In the genomic region with DNA sequence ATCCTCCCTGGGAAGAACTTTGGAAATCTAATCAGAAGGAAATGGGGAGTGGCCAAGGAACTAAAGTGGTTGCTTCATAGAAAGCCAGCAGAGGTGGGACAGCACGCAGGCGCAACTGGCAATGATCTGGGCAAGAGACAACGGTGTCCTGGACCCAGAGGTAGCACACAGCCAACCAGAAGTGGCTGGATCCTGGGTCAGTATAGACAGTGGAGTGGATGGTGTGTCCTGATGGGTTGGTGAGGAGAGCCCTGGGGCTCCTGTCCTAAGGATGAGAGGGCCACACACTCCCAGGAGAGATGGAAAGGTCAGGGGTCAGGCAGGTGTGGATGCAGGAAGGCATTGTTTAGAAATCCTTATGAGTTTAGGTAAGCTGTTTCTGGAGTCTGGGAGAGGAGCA, we compare ENCODE assay signal across 21 mouse cellular contexts. TPM values are rescaled to one million over a fixed set of nuclear protein-coding genes. Genes with fewer than 3 reads are reported as not detected.
A peak's percentile ranks its signal among the peaks of the same experiment; 100 is the strongest.
DNase-seq lines count a peak whose midpoint lies in the region; ATAC-seq and TF ChIP-seq lines count a peak whose summit lies in the region.
"Had no signal": no experiment of that assay in that cellular context is flagged by ENCODE, and none has a peak within 500 bp of the region (broad histone marks: within the 10 kb centered on the region; RNA-seq: fewer than 3 reads in every experiment).

No protein-coding gene starts in this region.

- H3K27ac ChIP-seq in heart, embryonic 10.5 days: peak overlapping the region; percentile 37
- peak overlapping the region; percentile 57 for H3K27ac ChIP-seq in layer of hippocampus, adult 2 months
- H3K27ac ChIP-seq in ES-E14 (ENCODE audit: insufficient read depth, low read depth, low read length, poor library complexity, severe bottlenecking): 0 out of 2 replicates have a peak overlapping the region, but pooled peaks have one; percentile 12
- H3K27ac ChIP-seq in kidney, embryonic 15.5 days: no peak overlapping the region
- H3K27ac ChIP-seq: embryonic facial prominence, embryonic 10.5 days; forebrain, embryonic 13.5 days; hindbrain, embryonic 15.5 days had no signal

- 45% methylated on average over 3 of the region's 3 CpGs for WGBS in heart, embryonic 10.5 days
- 90% methylated on average over 3 of the region's 3 CpGs for WGBS in kidney, embryonic 15.5 days

- no peaks in the 10 kb centered on the region for H3K27me3 ChIP-seq in heart, embryonic 10.5 days (ENCODE audit: insufficient read depth, poor library complexity, severe bottlenecking)
- no peaks in the 10 kb centered on the region for H3K27me3 ChIP-seq in kidney, embryonic 15.5 days
- H3K27me3 ChIP-seq: forebrain, embryonic 13.5 days; hindbrain, embryonic 15.5 days; megakaryocyte, embryonic 14.5 days had no signal

- no peak for TF ChIP-seq CTCF in layer of hippocampus, adult 2 months (conservative IDR thresholded peaks at IDR 0.05)

- H3K9ac ChIP-seq in ES-E14 (ENCODE audit: insufficient read depth, low read depth, low read length, poor library complexity, severe bottlenecking): no peak overlapping the region
- H3K9ac ChIP-seq in kidney, embryonic 15.5 days: no peak overlapping the region
- H3K9ac ChIP-seq: forebrain, embryonic 13.5 days; hindbrain, embryonic 15.5 days; liver, postnatal 0 days had no signal

- H3K9me3 ChIP-seq in heart, embryonic 10.5 days: no peaks in the 10 kb centered on the region
- H3K9me3 ChIP-seq in ES-E14 (ENCODE audit: control insufficient read depth, insufficient read depth, low read depth, low read length): no peaks in the 10 kb centered on the region
- H3K9me3 ChIP-seq in kidney, embryonic 15.5 days (replicated peaks): no peaks in the 10 kb centered on the region
- H3K9me3 ChIP-seq: embryonic facial prominence, embryonic 10.5 days; forebrain, embryonic 13.5 days; hindbrain, embryonic 15.5 days had no signal

- H3K4me3 ChIP-seq in heart, embryonic 10.5 days: no peak overlapping the region
- no peak overlapping the region for H3K4me3 ChIP-seq in layer of hippocampus, adult 2 months
- H3K4me3 ChIP-seq in ES-E14 (ENCODE audit: insufficient read depth in 1 of 2, low read depth in 1 of 2, low read length in 2 of 2, poor library complexity in 1 of 2, severe bottlenecking in 1 of 2): no peak overlapping the region
- no peak overlapping the region for H3K4me3 ChIP-seq in kidney, embryonic 15.5 days (replicated peaks)
- H3K4me3 ChIP-seq: embryonic facial prominence, embryonic 10.5 days; forebrain, embryonic 13.5 days; hindbrain, embryonic 15.5 days; megakaryocyte, embryonic 14.5 days had no signal

- no peak for DNase-seq in heart, embryonic 10.5 days (ENCODE audit: low spot score)
- no peak for DNase-seq in heart, adult 18-20 months
- no peak for DNase-seq in layer of hippocampus, adult 2 months (ENCODE audit: low spot score in 2 of 2)
- no peak for DNase-seq in layer of hippocampus, adult 11-12 months (ENCODE audit: low spot score)
- DNase-seq in ES-E14 (ENCODE audit: low read depth, low spot score): no peak
- DNase-seq in adrenal gland, adult 18-20 months (ENCODE audit: low spot score in 2 of 2): no peak
- DNase-seq: adrenal gland, postnatal 14 days; cerebellum, adult 11-12 months; cerebellum, postnatal 36 days; kidney, adult 2 months; kidney, postnatal 4 days; liver; liver, postnatal 0 days; right cerebral cortex, postnatal 14 days; thymus, adult 18-20 months had no signal

- peaks cover 20% of the 10 kb centered on the region for H3K4me1 ChIP-seq in heart, embryonic 10.5 days
- peaks cover 4 to 23% of the 10 kb centered on the region in 2 experiments for H3K4me1 ChIP-seq in ES-E14 (ENCODE audit: control insufficient read depth in 2 of 2, insufficient read depth in 2 of 2, low read length in 2 of 2, poor library complexity in 1 of 2)
- peaks cover 23% of the 10 kb centered on the region for H3K4me1 ChIP-seq in kidney, embryonic 15.5 days
- H3K4me1 ChIP-seq: forebrain, embryonic 13.5 days had no signal

- no peak overlapping the region for H3K4me2 ChIP-seq in kidney, embryonic 15.5 days
- H3K4me2 ChIP-seq: forebrain, embryonic 13.5 days; hindbrain, embryonic 15.5 days had no signal

- peak; percentile 45; the same call in 1 of the 2 replicates for ATAC-seq in megakaryocyte-erythroid progenitor cell, adult 5-6 weeks (replicated peaks; ENCODE audit: low FRiP score, low TSS enrichment, poor library complexity, severe bottlenecking)
- no peak for ATAC-seq in kidney, embryonic 15.5 days (replicated peaks; ENCODE audit: low FRiP score)
- ATAC-seq: forebrain, embryonic 13.5 days; liver, postnatal 0 days had no signal

- in situ Hi-C loops in ES-E14 (cut with MboI; ENCODE audit: low sequenced_read_pairs in 2 of 2, unreplicated experiment in 2 of 2): no loop called here

- H3K36me3 ChIP-seq in heart, embryonic 10.5 days: peaks cover 7% of the 10 kb centered on the region
- peaks cover 9% of the 10 kb centered on the region; the same call in 1 of the 2 replicates for H3K36me3 ChIP-seq in ES-E14 (ENCODE audit: control insufficient read depth, insufficient read depth, low read length, poor library complexity, severe bottlenecking)
- peaks cover 6% of the 10 kb centered on the region for H3K36me3 ChIP-seq in kidney, embryonic 15.5 days
- H3K36me3 ChIP-seq: hindbrain, embryonic 15.5 days had no signal

TF ChIP-seq in ES-E14, 5 proteins besides CTCF, POLR2A, EP300 and RAD21:
- no peak for TF ChIP-seq ZC3H11A (IDR thresholded peaks at IDR 0.05; ENCODE audit: borderline replicate concordance, low read depth, low read length)
- TF ChIP-seq ZNF384 (IDR thresholded peaks at IDR 0.05; ENCODE audit: low read depth, low read length): no peak
- no peak for TF ChIP-seq HCFC1 (IDR thresholded peaks at IDR 0.05; ENCODE audit: borderline replicate concordance, insufficient read depth, low read length)
- no peak for TF ChIP-seq CHD2 (IDR thresholded peaks at IDR 0.05; ENCODE audit: low read depth, low read length)
- TF ChIP-seq MAFK (IDR thresholded peaks at IDR 0.05; ENCODE audit: insufficient read depth, low read depth, low read length): no peak
TF ChIP-seq in ES-E14: peak in this region for 0.

RNA-seq across cellular contexts. Expression of gene Fnbp1, which starts 40.5 kb away (rescaled TPM):
- polyA plus RNA-seq in heart, embryonic 10.5 days (2016; fragmentation: Nextera tagmentation; extraction: Ambion mirVana): 17.7 and 21.6 TPM in 2 replicates
- 10 to 100 TPM; 52.3 to 62.0 TPM for total RNA-seq in heart, adult 18-20 months (2021)
- 100 to 1,000 TPM; 113 to 120 TPM for total RNA-seq in layer of hippocampus, adult 2 months (2021)
- 15.1 and 16.5 TPM in 2 replicates for total RNA-seq in ES-E14 (2012; rRNA removed)
- total RNA-seq in megakaryocyte-erythroid progenitor cell, adult 5-6 weeks (2014; fragmentation: Nextera tagmentation): 30.7 and 46.4 TPM in 2 replicates
- total RNA-seq in megakaryocyte-erythroid progenitor cell, adult 5-6 weeks (2017): 16.0 and 36.4 TPM in 2 replicates
- polyA plus RNA-seq in kidney, embryonic 15.5 days (2015; fragmentation: Nextera tagmentation; extraction: Ambion mirVana): 19.1 and 22.4 TPM in 2 replicates
- 10 to 100 TPM; 54.8 to 63.6 TPM for total RNA-seq in adrenal gland, adult 18-20 months (2021)

RNA-seq across cellular contexts. Expression of gene Gpr107, which starts 50.8 kb away (rescaled TPM):
- 35.9 and 37.4 TPM in 2 replicates for polyA plus RNA-seq in heart, embryonic 10.5 days (2016; fragmentation: Nextera tagmentation; extraction: Ambion mirVana)
- total RNA-seq in heart, adult 18-20 months (2021): 10 to 100 TPM; 26.2 to 27.4 TPM
- total RNA-seq in layer of hippocampus, adult 2 months (2021): 10 to 100 TPM; 50.5 to 53.1 TPM
- total RNA-seq in ES-E14 (2012; rRNA removed): 111 and 156 TPM in 2 replicates
- total RNA-seq in megakaryocyte-erythroid progenitor cell, adult 5-6 weeks (2014; fragmentation: Nextera tagmentation): 19.6 and 30.4 TPM in 2 replicates
- total RNA-seq in megakaryocyte-erythroid progenitor cell, adult 5-6 weeks (2017): 15.0 and 18.2 TPM in 2 replicates
- polyA plus RNA-seq in kidney, embryonic 15.5 days (2015; fragmentation: Nextera tagmentation; extraction: Ambion mirVana): 37.0 and 37.9 TPM in 2 replicates
- 10 to 100 TPM; 52.7 to 60.2 TPM for total RNA-seq in adrenal gland, adult 18-20 months (2021)
